Mouse (Mus musculus): Measurements from ENCODE around the gene Sdk1.

DNA sequence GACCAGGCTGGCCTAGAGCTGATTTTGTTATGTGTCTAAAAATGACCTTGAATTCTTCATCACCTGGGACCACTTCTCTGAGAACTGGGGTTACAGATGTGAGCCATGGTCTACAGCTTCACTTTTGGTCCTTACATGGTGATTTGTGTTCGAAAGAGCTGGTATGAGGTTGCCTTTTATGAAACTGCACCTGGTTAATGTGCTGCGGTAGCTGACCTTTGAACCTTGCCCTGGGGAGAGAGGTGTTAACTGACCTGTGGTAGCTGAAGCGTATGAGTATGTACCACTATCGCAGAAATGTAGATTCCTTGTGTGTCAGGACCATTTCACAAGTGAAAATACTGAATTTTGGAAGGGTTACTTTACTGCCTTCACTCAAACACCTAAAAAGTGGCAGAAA, 149.3 kb downstream of the Sdk1 start:
- no peak for TF ChIP-seq CTCF (IDR thresholded peaks at IDR 0.05; ENCODE audit: control insufficient read depth, insufficient read depth, insufficient replicate concordance, low read depth, low read length)
- no peak for TF ChIP-seq POLR2A (IDR thresholded peaks at IDR 0.05; ENCODE audit: control insufficient read depth, low read depth, low read length)

Measured in testis, adult 2 months (tissue).